Mouse (Mus musculus) heart, adult 2 months (tissue): Measurements from ENCODE around the gene Tssk4.
A peak's percentile ranks its signal among the peaks of the same experiment; 100 is the strongest.

ENCODE experiments used
- CTCF ChIP-seq: fragments of 200-600 bp; IDR thresholded peaks from 2 replicates; pipeline ENCODE4 v1.8.1; 2022; ENCODE audit warnings: antibody characterized with exemption, mild to moderate bottlenecking, moderate library complexity
- POLR2A ChIP-seq: fragments of 200-500 bp; IDR thresholded peaks from 2 replicates; pipeline ENCODE4 v1.6.1; 2011; ENCODE audit warnings: mild to moderate bottlenecking, low read depth, low read length, control low read depth; ENCODE audit not compliant: insufficient read depth

DNA sequence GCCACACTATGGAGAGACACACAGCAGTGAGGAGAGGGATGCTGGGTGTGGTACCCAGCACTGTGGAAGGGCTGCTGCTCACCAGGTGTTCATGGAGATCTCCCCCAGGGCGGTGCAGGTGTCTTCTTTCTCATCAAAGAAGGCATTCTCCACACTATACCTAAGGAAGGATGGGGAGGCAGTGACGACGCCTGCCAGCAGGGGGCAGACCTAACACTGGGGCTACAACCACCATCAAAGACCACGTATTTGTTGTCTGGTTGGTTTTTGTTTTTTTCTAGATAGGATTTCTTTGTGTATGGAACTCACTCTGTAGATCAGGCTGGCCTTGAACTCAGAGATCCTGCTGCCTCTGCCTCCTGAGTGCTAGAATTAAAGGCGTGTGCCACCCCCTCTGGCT lies 20.7 kb upstream of the Tssk4 start:
- peak; percentile 95 for TF ChIP-seq CTCF
- no peak for TF ChIP-seq POLR2A
